Mouse (Mus musculus) T-helper 1 cell (primary cell): Measurements from ENCODE around the gene Rph3al.

Source experiments
- in situ Hi-C: fragments of 300-600 bp; cut with MboI, MseI; formaldehyde crosslinking; loops from one replicate; pipeline ENCODE4 v1.15.1; 2025; ENCODE audit warnings: high pct_unique_total_duplicates

Gene Rph3al

GRCm38 (mm10) chr11:75909702-75910429 lies 28.4 kb downstream of the Rph3al start:
- in situ Hi-C loops = loop anchor here (5.0 kb wide), 1 partner anchor 57 kb away; no protein-coding TSS in a partner anchor

DNA sequence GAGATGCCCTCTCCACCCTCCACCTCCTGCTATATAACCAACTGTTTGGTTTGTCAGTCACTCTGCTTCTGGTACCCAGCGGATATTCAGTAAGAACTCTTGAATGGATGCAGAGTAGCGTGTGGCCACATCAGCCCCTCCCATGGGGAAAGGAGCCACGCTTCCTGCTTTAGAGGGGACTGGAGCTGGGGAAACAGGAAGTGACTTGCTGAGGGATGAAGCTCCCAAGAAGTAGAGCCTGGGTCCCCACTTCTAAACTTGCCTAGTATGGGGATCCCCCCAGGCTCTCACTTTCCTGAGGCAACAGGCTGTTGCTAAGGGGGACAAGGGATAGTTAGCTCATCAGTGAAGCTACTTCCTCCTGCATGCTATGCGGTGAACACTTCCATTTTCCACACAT lies 30.8 kb downstream of the Rph3al start:
- in situ Hi-C loops = no loop called here

DNA sequence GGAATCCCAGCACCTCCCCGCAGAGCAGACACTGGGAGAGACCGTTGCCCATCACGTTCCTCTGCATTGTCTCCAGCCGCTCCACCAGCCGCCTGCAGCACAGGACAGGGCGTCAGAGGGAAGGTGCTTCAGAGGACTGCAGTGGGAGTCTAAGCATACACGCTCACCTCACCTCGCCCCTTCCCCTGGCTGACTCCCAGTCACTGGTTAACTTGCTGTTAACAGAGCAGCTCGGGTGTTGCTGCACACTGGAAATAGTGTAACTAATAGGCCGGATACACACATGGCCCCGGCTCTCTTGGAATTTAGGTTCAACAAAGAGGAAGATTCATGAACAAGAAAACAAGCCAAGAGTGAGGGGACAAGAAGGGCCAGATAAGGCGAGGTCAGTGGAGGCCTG lies 31.7 kb downstream of the Rph3al start:
- in situ Hi-C loops = no loop called here

- in situ Hi-C loops = loop anchor here (5.0 kb wide), 2 partner anchors 123 to 193 kb away; no protein-coding TSS in a partner anchor
Measured at GRCm38 (mm10) chr11:75904982-75905381, 33.2 kb downstream of the Rph3al start.

DNA sequence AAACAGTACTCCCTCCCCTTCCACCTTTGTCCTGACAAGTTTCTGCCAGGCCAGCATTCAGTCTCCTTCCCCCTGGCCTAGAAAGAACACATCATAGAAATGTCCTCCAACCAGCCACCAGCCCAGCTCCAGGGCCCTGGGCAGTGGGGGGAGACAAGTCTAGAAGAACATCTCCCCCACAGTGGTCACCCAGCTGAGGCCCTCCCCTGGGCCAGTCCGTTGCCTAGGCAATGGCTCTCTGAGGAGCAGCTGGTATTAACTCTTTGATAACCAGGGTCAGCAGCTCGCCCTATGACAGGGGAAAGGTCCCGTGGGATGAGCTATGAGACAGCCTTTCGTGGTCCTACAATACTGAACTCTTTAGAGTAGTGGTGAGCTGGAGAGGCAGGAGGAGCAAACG lies 33.7 kb downstream of the Rph3al start:
- in situ Hi-C loops = loop anchor here (5.0 kb wide), 2 partner anchors 122 to 192 kb away; no protein-coding TSS in a partner anchor

- in situ Hi-C loops = loop anchor here (5.0 kb wide), 2 partner anchors 121 to 191 kb away; no protein-coding TSS in a partner anchor
Measured at GRCm38 (mm10) chr11:75903486-75903885, 34.7 kb downstream of the Rph3al start.

DNA sequence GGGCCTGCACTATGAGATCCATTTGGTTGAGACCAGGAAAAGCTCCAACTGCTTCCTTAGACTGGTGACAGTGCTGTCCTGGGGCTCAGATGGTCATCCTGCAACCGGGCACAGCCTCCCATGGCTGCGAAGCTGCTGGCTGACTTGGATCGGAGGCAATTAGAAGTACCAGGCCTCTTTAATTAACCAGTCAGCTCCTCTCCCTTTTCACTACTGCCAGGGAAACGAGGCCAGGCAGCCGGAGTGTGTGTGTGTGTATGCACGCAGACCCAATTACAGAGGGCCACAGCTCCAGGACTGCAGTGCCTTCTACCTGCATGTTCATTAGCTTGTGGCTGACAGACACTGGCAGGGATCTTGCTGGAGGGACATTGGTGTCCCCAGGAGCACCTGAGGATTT lies 36.9 kb downstream of the Rph3al start:
- in situ Hi-C loops = loop anchor here (5.0 kb wide), 2 partner anchors 119 to 189 kb away; no protein-coding TSS in a partner anchor

- in situ Hi-C loops = loop anchor here (5.0 to 25.0 kb wide), 3 partner anchors 117 to 1012 kb away; partner anchors contain the start of genes Sgsm2 and Tsr1
Measured at GRCm38 (mm10) chr11:75899676-75900075, 38.6 kb downstream of the Rph3al start.

- in situ Hi-C loops = loop anchor here (25.0 kb wide), 1 partner anchor 1011 kb away; the partner anchor contains the start of genes Sgsm2 and Tsr1
Measured at GRCm38 (mm10) chr11:75898532-75898931, 39.7 kb downstream of the Rph3al start.

DNA sequence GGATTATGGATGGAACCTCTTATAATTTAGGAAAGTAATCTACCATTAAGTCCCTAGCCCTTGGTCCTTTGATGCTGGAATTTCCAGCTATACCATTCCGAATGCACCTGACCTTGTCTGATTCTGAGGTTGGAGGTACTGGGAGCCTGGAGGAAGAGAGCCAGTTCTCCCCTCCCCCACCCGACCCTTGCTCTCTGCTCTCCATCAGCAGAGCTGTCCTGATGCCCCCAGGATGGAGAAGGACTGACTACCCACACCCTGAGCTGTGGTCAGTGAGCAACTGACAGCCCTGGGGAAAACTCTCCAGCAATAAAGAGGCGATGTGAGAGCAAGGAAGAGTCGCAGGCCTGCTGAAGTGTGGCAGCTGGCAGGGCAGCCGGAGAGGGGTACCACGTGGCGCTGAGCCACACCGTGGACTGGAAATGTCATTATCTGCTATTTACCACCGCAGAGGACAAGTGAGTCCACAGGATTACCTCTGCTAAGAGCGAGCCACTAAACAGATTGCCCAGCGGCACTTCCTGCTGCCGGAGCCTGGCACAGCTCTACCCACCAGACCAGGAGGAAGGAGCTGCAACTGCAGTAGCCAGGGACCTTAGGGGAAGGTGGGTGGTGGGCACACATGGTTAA lies 43.3 kb downstream of the Rph3al start:
- in situ Hi-C loops = loop anchor here (25.0 kb wide), 1 partner anchor 1008 kb away; the partner anchor contains the start of genes Sgsm2 and Tsr1

GRCm38 (mm10) chr11:75893956-75894355 lies 44.3 kb downstream of the Rph3al start:
- in situ Hi-C loops = loop anchor here (25.0 kb wide), 1 partner anchor 1007 kb away; the partner anchor contains the start of genes Sgsm2 and Tsr1

DNA sequence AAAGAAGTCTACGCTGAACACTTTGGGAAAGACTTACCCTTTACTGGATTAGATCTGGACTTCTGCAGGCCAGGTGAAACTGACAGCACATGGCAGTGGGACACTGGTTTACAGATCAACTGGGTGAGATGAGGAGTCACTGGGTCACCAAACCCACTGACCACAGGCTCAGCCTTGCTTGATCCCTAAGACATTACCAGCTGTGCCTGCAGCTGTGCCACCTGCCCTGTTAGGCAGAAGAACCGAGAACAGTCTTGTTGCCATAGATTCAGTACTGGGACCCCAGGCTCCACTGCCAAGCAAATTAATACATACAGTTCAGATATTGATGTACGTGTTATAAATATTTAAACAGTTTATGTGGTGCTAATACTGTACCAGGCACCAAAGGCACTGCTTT lies 50.9 kb downstream of the Rph3al start:
- in situ Hi-C loops = loop anchor here (25.0 kb wide), 1 partner anchor 1000 kb away; the partner anchor contains the start of genes Sgsm2 and Tsr1

GRCm38 (mm10) chr11:75881234-75881633 lies 57.0 kb downstream of the Rph3al start:
- in situ Hi-C loops = loop anchor here (25.0 kb wide), 1 partner anchor 994 kb away; the partner anchor contains the start of genes Sgsm2 and Tsr1

- in situ Hi-C loops = loop anchor here (25.0 kb wide), 1 partner anchor 993 kb away; the partner anchor contains the start of genes Sgsm2 and Tsr1
Measured at GRCm38 (mm10) chr11:75880064-75880463, 58.2 kb downstream of the Rph3al start.

DNA sequence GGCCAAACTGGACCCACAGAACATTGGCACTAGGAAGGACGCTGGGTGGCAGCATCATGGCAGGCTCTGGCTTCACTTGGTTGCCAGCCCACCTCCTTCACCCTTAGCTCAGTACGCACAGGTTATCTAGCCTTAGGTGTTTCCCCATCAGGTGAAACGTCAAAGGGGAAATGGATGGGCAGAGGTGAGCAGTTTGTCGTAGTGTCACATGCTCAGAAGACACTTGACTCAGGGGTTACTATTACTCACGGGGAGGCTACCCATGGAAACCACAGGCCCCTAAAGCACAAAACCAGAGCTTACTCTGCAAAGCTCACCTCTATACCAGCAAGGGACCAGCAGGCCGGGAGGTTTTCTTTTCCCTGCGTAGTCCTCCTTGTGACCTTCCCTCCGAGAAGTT lies 59.8 kb downstream of the Rph3al start:
- in situ Hi-C loops = loop anchor here (25.0 kb wide), 1 partner anchor 991 kb away; the partner anchor contains the start of genes Sgsm2 and Tsr1

GRCm38 (mm10) chr11:75876043-75876780 lies 62.0 kb downstream of the Rph3al start:
- in situ Hi-C loops = loop anchor here (25.0 kb wide), 1 partner anchor 989 kb away; the partner anchor contains the start of genes Sgsm2 and Tsr1

GRCm38 (mm10) chr11:75871688-75872087 lies 66.5 kb downstream of the Rph3al start:
- in situ Hi-C loops = no loop called here

DNA sequence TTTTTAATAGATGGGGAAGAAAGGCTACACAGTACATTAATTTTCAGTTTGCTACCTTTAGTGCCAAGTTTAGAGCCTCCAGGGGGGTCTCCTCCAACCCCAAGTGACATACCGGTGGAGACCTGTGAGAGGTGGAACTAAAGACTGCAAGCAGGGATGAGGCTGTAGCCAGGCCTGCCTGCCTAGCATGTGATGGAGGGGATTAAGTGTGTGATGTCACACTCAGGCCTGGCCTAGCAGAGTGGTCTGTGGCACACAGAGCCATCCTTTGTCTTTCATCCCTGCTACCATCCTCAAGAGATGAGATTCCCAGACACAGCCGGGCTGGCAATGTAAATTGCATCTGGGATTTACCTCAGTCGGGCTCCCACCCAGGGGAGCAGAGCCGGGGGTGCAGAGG lies 67.3 kb downstream of the Rph3al start:
- in situ Hi-C loops = no loop called here

DNA sequence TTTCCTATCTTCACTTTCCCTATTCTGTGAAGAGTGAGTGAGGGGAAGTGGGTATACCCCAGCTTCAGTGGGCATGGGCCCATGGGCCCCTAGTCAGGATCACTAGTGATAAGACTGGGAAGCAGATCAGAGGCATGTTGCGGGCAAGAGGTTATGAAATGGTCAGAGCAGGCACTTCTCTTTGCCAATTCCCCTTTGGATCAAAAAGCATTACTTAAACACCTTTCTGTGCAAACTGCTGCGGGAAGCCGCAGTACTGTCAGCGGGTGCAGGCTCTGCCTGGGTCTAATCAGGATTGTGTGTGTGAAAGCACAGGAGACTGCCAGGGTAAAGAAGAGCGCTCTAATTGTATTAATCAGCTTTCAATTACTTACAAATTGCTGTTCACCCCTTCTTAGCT lies 67.8 kb downstream of the Rph3al start:
- in situ Hi-C loops = no loop called here

GRCm38 (mm10) chr11:75869898-75870297 lies 68.3 kb downstream of the Rph3al start:
- in situ Hi-C loops = no loop called here

- in situ Hi-C loops = no loop called here
Measured at GRCm38 (mm10) chr11:75866861-75867260, 71.4 kb downstream of the Rph3al start.
